Mouse (Mus musculus) layer of hippocampus, adult 9-10 months (tissue): ENCODE measurements at regions not wholly inside any gene's neighbourhood (a gene's known extent, or its start where the extent isn't known, plus 50 kb on each side); places are given as distances from the start of the nearest gene placed in this dataset.
A peak's percentile ranks its signal among the peaks of the same experiment; 100 is the strongest.
"Not testable (repeated sequence)": the region's sequence is repeated elsewhere in the genome, so short reads cannot be mapped to it uniquely, and the experiment has no call there.

Source experiments
- DNase-seq: peaks from one replicate; pipeline ENCODE4 v3.0.0; 2022; ENCODE audit warnings: low spot score

DNA sequence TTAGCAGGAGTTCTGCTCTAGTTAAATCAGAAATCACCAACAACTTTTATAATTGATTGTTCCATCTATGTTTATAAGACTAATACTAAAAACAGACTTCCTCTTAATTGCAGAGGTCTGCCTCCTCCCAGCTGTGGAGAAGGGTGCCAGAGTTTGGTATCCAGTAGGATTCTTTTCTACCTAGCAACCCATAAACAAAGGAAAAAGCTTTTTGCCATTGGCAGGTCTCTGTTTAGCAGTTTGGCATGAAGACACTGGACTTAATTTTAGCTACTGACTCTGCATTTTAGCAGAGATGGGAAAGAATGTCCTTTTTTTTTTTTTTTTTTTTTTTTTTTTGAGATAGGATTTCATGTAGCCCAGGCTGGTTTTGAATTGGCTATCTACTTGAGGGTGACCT is 1628.4 kb downstream of the A830018L16Rik start:
- no peak for DNase-seq

GRCm38 (mm10) chr1:13050140-13050775 is 1636.4 kb downstream of the A830018L16Rik start:
- DNase-seq, result no peak

DNA sequence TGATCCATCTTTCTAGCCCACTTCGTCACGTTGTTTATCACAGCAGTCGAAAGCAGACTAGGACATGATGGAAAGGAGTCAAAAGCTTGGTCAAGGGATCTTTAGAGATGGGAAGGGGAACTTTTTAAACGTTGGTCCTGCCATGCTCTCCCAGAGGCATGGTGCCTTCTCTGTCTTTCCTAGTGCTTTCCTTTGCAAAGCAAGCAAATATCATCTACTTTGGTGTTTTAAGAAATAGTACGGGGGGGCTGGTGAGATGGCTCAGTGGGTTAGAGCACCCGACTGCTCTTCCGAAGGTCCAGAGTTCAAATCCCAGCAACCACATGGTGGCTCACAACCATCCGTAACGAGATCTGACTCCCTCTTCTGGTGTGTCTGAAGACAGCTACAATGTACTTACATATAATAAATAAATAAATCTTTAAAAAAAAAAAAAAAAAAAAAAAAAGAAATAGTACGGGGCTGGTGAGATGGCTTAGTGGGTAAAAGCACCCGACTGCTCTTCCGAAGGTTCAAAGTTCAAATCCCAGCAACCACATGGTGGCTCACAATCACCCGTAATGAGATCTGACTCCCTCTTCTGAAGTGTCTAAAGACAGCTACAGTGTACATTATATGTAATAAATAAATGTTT is 1637.6 kb downstream of the A830018L16Rik start:
- DNase-seq, result not testable (repeated sequence)

- DNase-seq, result peak; percentile 9
These were observed 1638.2 kb downstream of the A830018L16Rik start for GRCm38 (mm10) chr1:13052067-13052460.

GRCm38 (mm10) chr1:13057741-13058140 is 1643.8 kb downstream of the A830018L16Rik start:
- no peak for DNase-seq

- no peak for DNase-seq
These were observed 1645.9 kb downstream of the A830018L16Rik start for GRCm38 (mm10) chr1:13059616-13060320.
